Mouse (Mus musculus) hindbrain, embryonic 16.5 days (tissue): ENCODE measurements at regions not wholly inside any gene's neighbourhood (a gene's known extent, or its start where the extent isn't known, plus 50 kb on each side); places are given as distances from the start of the nearest gene placed in this dataset.
A peak's percentile ranks its signal among the peaks of the same experiment; 100 is the strongest.

Source experiments
- ATAC-seq: fragments of 200-750 bp; cut with Nextera tagmentation; 2 replicates; pipeline ENCODE4 v1.8.0; 2017; ENCODE audit warnings: moderate TSS enrichment, moderate library complexity
- H3K27ac ChIP-seq: fragments of 300-500 bp; sonication (generic); 2 replicates; pipeline ENCODE4 v1.5.1; 2014; ENCODE audit warnings: low read depth, mild to moderate bottlenecking, control low read depth, low read length, moderate library complexity
- H3K27me3 ChIP-seq: fragments of 300-500 bp; sonication (generic); replicated peaks from 2 replicates; pipeline ENCODE4 v1.6.1; 2014; ENCODE audit warnings: low read length; ENCODE audit not compliant: control insufficient read depth, insufficient read depth
- H3K36me3 ChIP-seq: fragments of 300-500 bp; sonication (generic); 2 replicates; pipeline ENCODE4 v1.6.1; 2014; ENCODE audit warnings: mild to moderate bottlenecking, low read length, moderate library complexity, mixed read lengths; ENCODE audit not compliant: control insufficient read depth, insufficient read depth
- H3K4me1 ChIP-seq: fragments of 300-500 bp; sonication (generic); 2 replicates; pipeline ENCODE4 v1.6.1; 2014; ENCODE audit warnings: low read depth, low read length; ENCODE audit not compliant: control insufficient read depth, insufficient read depth
- H3K4me2 ChIP-seq: fragments of 300-500 bp; sonication (generic); 2 replicates; pipeline ENCODE4 v1.6.1; 2014; ENCODE audit warnings: mild to moderate bottlenecking, low read length, control low read depth, moderate library complexity
- H3K4me3 ChIP-seq: fragments of 300-500 bp; sonication (generic); 2 replicates; pipeline ENCODE4 v1.5.1; 2014; ENCODE audit warnings: mild to moderate bottlenecking, low read length, control low read depth, moderate library complexity
- H3K9ac ChIP-seq: fragments of 300-500 bp; sonication (generic); 2 replicates; pipeline ENCODE4 v1.6.1; 2014; ENCODE audit warnings: low read depth, mild to moderate bottlenecking, control low read depth, low read length, moderate library complexity
- H3K9me3 ChIP-seq: fragments of 300-500 bp; sonication (generic); 2 replicates; pipeline ENCODE4 v1.6.1; 2014; ENCODE audit warnings: mild to moderate bottlenecking, low read length, moderate library complexity; ENCODE audit not compliant: control insufficient read depth
- WGBS: fragments of 180-500 bp; shearing (Covaris S2); extraction: QIAGEN DNeasy Blood & Tissue Kit; methylation state at CpG from one replicate; pipeline ENCODE4 v1.1.7; 2014; 5-methylcytosine and 5-hydroxymethylcytosine counted together

DNA sequence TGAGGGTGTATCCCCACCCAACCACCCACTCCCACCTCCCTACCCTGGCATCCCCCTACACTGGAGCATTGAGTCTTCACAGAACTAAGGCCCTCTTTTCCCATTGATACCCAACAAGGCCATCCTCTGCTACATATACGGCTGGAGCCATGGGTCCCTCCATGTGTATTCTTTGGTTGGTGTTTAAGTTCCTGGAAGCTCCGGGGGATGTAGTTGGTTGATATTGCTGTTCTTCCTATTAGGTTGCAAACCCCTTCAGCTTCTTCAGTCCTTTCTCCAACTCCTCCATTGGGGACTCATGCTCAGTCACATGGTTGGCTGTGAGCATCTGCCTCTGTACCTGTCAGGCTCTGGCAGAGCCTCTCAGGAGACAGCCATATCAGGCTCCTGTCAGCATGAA is 335.6 kb downstream of the 1500009L16Rik start:
- Histone ChIP-seq H3K9me3 (no peaks in the 10 kb centered on the region), H3K27me3 (no peaks in the 10 kb centered on the region), H3K4me2 (no peak overlapping the region), H3K9ac (no peak overlapping the region), H3K27ac (no peak overlapping the region), H3K4me3 (no peak overlapping the region), H3K36me3 (no peaks in the 10 kb centered on the region), H3K4me1 (peaks cover 17% of the 10 kb centered on the region; the same call in 1 of the 2 replicates)
- WGBS, result 92% methylated on average over 2 of the region's 2 CpGs
- ATAC-seq, result no peak

DNA sequence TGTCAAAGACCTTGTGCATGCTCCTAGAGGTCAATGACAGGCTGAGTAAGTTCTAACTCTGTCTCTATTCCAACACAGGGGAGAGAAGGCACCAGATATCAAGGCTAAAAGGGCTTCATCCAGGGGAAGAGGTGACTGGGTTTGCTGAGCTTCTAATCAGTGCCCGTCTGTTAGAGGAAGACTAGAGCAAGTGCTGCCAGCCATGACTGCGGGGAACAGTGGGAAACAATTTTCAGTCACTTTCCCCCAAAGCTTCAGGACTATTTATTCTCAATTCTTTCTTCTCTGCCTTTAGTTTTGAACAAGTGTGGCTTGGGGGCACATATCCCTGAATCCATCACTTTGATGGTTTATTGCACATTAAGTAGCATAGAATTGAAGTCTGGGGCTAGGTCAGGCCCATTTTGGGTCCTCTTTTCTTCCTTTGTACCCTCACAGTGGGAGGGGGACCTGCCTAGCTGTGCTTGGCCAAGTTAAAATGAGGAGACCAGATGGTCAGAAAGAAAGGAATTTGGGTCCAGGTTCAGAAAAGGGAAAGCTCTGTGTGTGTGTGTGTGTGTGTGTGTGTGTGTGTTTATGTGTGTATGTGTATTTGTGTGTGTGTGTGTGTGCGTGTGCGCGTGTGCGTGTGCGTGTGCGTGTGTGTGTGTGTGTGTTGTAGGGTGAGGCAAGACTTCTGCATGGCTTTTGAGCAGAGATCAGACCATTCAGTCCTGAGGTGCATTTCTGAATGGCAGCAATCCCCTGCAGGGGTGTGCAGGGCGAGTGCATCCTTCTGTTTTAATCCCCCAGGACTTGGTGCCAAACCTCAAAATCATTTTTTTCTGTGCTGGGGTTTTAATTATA is 337.2 kb downstream of the 1500009L16Rik start:
- no peak overlapping the region for H3K4me2 ChIP-seq
- H3K9ac ChIP-seq, result no peak overlapping the region
- peak overlapping the region; percentile 62 for H3K27ac ChIP-seq
- no peaks in the 10 kb centered on the region for H3K36me3 ChIP-seq
- H3K4me3 ChIP-seq, result no peak overlapping the region
- 0 out of 2 replicates have a peak, but pooled peaks have one; percentile 44 for ATAC-seq
- H3K27me3 ChIP-seq, result no peaks in the 10 kb centered on the region
- peaks cover 17% of the 10 kb centered on the region; the same call in 1 of the 2 replicates for H3K4me1 ChIP-seq
- H3K9me3 ChIP-seq, result no peaks in the 10 kb centered on the region
- WGBS, result 31% methylated on average over 8 of the region's 9 CpGs

DNA sequence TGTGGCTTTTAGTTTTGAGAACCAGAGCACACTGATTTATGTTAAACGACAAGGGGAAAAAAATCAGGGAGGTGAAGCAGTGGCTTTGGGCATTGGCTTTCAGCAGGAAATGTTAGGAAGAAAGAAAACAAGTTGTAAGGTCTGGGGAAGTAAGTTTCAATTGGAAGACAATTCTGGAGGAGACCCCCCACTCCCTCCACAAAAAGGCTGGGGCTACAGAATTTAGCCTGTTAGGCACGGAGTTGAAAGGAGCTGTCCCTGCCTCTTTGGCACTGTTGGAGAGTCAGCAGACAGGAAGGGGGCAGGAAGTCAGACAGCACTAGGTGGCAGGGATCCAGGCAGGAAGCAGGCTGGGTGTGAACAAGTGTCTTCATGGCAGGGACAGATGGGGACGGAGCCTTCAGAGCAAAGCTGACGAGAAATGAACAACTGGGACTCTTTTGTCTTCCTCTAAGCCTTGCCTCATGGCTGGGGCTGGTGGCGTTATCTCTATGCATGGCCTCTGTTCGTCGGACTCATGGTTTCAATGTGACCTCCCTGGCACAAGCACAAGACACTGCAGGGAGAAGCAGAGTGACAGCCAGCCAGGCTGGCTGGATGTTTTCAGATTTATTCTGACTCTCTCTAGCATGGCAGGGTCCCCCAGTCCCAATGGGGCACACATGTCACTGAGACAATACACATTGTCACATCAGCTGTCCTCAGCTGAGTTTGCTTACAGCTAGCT is 338.0 kb downstream of the 1500009L16Rik start:
- H3K4me2 ChIP-seq, result peak overlapping the region; percentile 35
- H3K36me3 ChIP-seq, result no peaks in the 10 kb centered on the region
- H3K27ac ChIP-seq, result peak overlapping the region; percentile 62; the same call in 1 of the 2 replicates
- H3K27me3 ChIP-seq, result no peaks in the 10 kb centered on the region
- H3K4me3 ChIP-seq, result no peak overlapping the region
- H3K9me3 ChIP-seq, result no peaks in the 10 kb centered on the region
- H3K4me1 ChIP-seq, result peaks cover 17% of the 10 kb centered on the region; the same call in 1 of the 2 replicates
- whole genome bisulfite sequencing, result 6% methylated on average over 7 of the region's 7 CpGs
- ATAC-seq, result peak; percentile 94
- 0 out of 2 replicates have a peak overlapping the region, but pooled peaks have one; percentile 23 for H3K9ac ChIP-seq

DNA sequence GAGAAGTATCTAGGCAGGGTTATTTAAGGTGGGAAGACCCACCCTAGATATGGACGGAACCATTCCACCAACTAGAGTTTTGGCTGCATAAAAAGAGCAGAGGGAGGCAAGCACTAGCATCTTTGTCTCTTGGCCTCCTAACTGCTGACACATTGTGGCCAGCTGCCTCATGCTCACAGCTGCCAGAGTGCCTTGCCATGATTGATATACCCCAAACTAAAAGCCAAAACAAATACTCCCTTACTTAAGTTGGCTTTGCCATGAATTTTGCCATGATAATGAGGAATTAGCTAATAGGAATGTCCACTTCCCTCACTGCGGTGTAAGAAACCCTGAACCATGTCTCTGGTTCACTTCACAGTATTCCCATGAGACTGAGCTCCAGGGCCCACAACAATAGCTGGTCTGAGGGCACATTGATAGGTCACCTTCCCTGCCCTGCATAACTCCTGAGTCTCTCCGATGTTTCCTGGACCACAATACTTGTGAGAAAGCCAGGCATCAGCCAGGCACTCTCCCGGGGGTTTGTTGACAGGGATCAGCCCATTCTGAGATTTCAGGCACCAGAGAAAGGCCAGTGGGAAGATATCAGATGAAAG is 344.5 kb downstream of the 1500009L16Rik start:
- ATAC-seq, result no peak
- no peak overlapping the region for H3K27ac ChIP-seq
- H3K4me1 ChIP-seq, result no peaks in the 10 kb centered on the region
- no peak overlapping the region for H3K9ac ChIP-seq
- WGBS, result 70% methylated on average over 4 of the region's 4 CpGs
- H3K4me3 ChIP-seq, result no peak overlapping the region
- H3K27me3 ChIP-seq, result no peaks in the 10 kb centered on the region
- H3K4me2 ChIP-seq, result no peak overlapping the region
- H3K9me3 ChIP-seq, result no peaks in the 10 kb centered on the region
- no peaks in the 10 kb centered on the region for H3K36me3 ChIP-seq

DNA sequence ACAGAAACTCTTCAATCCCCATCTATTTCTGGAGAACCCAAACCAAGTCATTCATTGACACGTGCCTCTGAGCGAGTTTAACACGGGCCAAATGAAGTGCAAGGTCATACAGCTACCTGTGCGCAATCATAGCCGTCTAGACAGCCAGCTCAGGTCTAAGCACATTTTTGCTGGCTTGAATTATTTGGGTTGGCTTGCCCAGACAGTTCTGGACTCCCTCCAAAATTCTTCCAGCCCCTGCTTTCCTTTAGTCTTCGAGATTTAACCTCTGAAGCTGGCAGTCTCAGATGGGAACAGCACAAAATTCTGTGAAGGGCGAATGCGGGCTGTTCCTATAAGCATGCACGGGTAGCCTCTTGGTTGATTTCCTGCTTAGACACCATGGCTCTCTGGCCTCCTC is 347.1 kb downstream of the 1500009L16Rik start:
- Histone ChIP-seq H3K9me3 (no peaks in the 10 kb centered on the region), H3K9ac (no peak overlapping the region), H3K4me2 (no peak overlapping the region), H3K4me3 (no peak overlapping the region), H3K27me3 (no peaks in the 10 kb centered on the region), H3K36me3 (no peaks in the 10 kb centered on the region), H3K27ac (no peak overlapping the region), H3K4me1 (peaks cover 4% of the 10 kb centered on the region; the same call in 1 of the 2 replicates)
- ATAC-seq, result no peak
- WGBS, result 73% methylated on average over 9 of the region's 9 CpGs

DNA sequence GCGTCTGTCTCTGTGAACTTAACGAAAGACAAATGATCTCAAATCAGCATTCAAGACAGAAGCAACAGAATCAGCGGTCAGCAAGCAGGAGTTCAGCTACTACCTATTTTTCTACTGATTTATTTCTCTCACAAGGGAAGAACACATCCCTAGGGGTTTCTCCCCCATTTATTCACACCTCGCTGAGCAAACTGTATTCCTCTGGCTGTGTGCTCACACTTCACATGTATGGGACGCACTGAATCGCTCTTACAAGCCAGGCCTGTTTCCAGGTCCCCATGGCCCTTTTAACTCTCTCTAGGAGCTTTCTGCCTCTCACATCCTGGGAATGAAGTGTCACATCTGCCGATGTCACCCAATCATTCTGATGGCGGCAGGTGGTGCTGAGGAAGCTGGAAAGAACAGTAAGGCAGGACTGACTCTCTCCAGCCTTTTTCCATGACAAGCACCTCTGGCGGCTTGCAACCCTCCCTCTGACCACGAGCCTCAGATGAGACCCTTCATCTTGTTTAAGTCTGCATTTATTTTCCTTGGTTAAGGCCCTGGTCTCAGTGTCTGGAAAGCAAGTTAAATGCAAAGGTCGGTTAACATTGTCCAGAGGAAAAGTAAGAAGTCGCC is 350.3 kb downstream of the 1500009L16Rik start:
- no peaks in the 10 kb centered on the region for H3K36me3 ChIP-seq
- H3K27ac ChIP-seq, result no peak overlapping the region
- H3K9ac ChIP-seq, result no peak overlapping the region
- H3K27me3 ChIP-seq, result no peaks in the 10 kb centered on the region
- peaks cover 4% of the 10 kb centered on the region; the same call in 1 of the 2 replicates for H3K4me1 ChIP-seq
- WGBS, result 40% methylated on average over 12 of the region's 12 CpGs
- no peak for ATAC-seq
- H3K4me2 ChIP-seq, result no peak overlapping the region
- H3K4me3 ChIP-seq, result no peak overlapping the region
- peaks cover 6% of the 10 kb centered on the region for H3K9me3 ChIP-seq

DNA sequence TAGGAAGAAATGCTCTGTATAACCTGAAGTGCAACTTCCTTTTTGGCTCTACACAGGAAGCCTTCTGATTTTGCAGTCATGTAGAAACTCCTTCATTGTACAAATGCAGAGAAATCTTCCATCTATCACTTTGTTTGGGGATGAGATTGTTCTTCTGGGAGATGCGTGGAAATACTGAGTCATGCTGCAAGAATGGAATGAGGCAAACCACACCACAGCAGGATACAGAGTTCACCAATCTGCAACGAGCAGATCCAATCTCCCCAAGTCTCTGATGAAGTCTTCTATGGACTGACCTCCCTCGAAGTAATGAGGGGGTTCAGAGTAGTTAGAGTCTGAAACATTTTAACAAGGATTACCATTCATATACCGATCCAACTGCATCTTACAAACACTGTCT is 352.9 kb downstream of the 1500009L16Rik start:
- no peaks in the 10 kb centered on the region for H3K36me3 ChIP-seq
- H3K4me3 ChIP-seq, result no peak overlapping the region
- H3K4me1 ChIP-seq, result peaks cover 4% of the 10 kb centered on the region; the same call in 1 of the 2 replicates
- H3K9me3 ChIP-seq, result peaks cover 6% of the 10 kb centered on the region
- no peak overlapping the region for H3K4me2 ChIP-seq
- no peak for ATAC-seq
- H3K27me3 ChIP-seq, result no peaks in the 10 kb centered on the region
- H3K27ac ChIP-seq, result no peak overlapping the region
- no peak overlapping the region for H3K9ac ChIP-seq
- 70% methylated on average over 4 of the region's 4 CpGs for WGBS

DNA sequence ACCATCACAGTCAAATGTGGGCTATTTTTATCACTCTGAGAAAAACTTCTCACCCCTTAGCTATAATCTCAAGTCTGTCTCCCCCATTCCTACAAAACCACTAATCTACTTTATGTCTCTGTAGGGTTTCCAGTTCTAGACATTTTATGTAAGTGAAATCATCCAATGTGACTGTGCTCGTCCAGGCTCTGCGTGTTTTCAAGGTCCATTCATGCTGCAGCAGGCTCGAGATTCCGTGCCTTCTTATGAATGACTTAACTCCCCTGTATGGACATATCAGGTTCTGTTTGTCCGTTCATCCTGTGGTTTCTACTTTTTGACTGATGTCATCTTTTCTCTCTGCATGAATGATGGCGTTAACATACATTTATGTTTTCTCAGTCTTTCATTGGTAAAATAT is 357.6 kb downstream of the 1500009L16Rik start:
- no peak overlapping the region for H3K9ac ChIP-seq
- peaks cover 6% of the 10 kb centered on the region for H3K9me3 ChIP-seq
- H3K4me3 ChIP-seq, result no peak overlapping the region
- H3K27ac ChIP-seq, result no peak overlapping the region
- H3K4me1 ChIP-seq, result no peaks in the 10 kb centered on the region
- no peaks in the 10 kb centered on the region for H3K36me3 ChIP-seq
- no peaks in the 10 kb centered on the region for H3K27me3 ChIP-seq
- H3K4me2 ChIP-seq, result no peak overlapping the region
- WGBS, result 86% methylated on average over 6 of the region's 6 CpGs
- no peak for ATAC-seq
